Comparison of ENCODE assay signal across 17 mouse cellular contexts in the genomic region with DNA sequence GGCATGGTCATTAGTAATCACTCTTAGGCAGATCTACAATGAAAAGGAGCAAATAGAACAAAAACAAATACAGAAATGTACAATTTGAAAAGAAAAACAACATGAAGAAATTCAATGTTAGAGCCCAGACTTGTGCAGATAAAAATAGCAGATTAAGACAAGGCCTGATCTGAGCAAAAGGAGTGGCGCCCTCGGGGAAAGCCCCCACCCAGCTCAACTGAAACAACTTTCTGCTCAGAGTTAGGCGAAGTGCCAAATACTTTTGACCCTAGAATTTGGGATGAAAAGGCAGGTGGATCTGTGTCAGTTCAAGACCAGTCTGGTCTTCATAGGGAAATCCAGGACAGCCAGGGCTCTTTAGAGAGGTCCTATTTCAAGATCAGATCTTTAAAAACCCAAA.
"Had no signal": no experiment of that assay in that cellular context is flagged by ENCODE, and none has a peak within 500 bp of the region (broad histone marks: within the 10 kb centered on the region; RNA-seq: fewer than 3 reads in every experiment).

No protein-coding gene starts in this region.

- H3K27me3 ChIP-seq: midbrain, embryonic 13.5 days; neural tube, embryonic 13.5 days had no signal

- H3K4me3 ChIP-seq: midbrain, embryonic 10.5 days; midbrain, embryonic 13.5 days; myocyte; neural tube, embryonic 13.5 days had no signal

- H3K36me3 ChIP-seq: midbrain, embryonic 13.5 days; neural tube, embryonic 13.5 days had no signal

- H3K9ac ChIP-seq: liver, embryonic 14.5 days; liver, postnatal 0 days; lung, embryonic 14.5 days; midbrain, embryonic 13.5 days; neural tube, embryonic 13.5 days had no signal

- H3K4me2 ChIP-seq: liver, embryonic 11.5 days; lung, embryonic 14.5 days; midbrain, embryonic 13.5 days; neural tube, embryonic 13.5 days had no signal

- H3K9me3 ChIP-seq: midbrain, embryonic 10.5 days; midbrain, embryonic 13.5 days; neural tube, embryonic 13.5 days had no signal

- ATAC-seq: liver, postnatal 0 days; lung, postnatal 0 days; midbrain, embryonic 13.5 days; midbrain, embryonic 16.5 days had no signal

- H3K4me1 ChIP-seq: midbrain, embryonic 10.5 days; midbrain, embryonic 13.5 days; neural tube, embryonic 13.5 days had no signal

- DNase-seq: kidney, adult 9 months; kidney, postnatal 14 days; kidney, postnatal 4 days; liver, postnatal 0 days; lung, embryonic 14.5 days; retina, postnatal 1 day; thymus, adult 18-20 months; thymus, postnatal 36 days had no signal

- H3K27ac ChIP-seq: liver, embryonic 14.5 days; macrophage; midbrain, embryonic 10.5 days; midbrain, embryonic 13.5 days; neural tube, embryonic 13.5 days had no signal
